Mouse (Mus musculus) erythroid progenitor cell, adult 5-6 weeks (primary cell): ENCODE measurements around the gene Hcn2. TPM values are rescaled to one million over a fixed set of nuclear protein-coding genes. Genes with fewer than 3 reads are reported as not detected.
A peak's percentile ranks its signal among the peaks of the same experiment; 100 is the strongest.

ENCODE experiments used
- ATAC-seq: replicated peaks from 2 replicates; pipeline ENCODE4 v1.8.0; 2016; ENCODE audit warnings: moderate number of reproducible peaks, mild to moderate bottlenecking, moderate TSS enrichment, inconsistent platforms; ENCODE audit not compliant: poor library complexity, low FRiP score, severe bottlenecking
- total RNA-seq, 2 experiments: library from RNA; stranded (forward) in 1 of 2; stranded (reverse) in 1 of 2; fragments of 150-400 nt in 1 of 2; fragments of 186-747, 209-891 nt in 1 of 2; gene quantifications; 2 replicates each; pipeline versions ENCODE4 v1.2.3 to v1.2.4; 2015 to 2017; ENCODE audit warnings: low replicate concordance in 2 of 2

The Hcn2 gene
- total RNA-seq (2015; ENCODE audit: low replicate concordance) (not detected in 2 replicates), total RNA-seq (2017; ENCODE audit: low replicate concordance) (not detected in 2 replicates)

- no peak for ATAC-seq
Measured at GRCm38 (mm10) chr10:79716254-79716987, at the start of gene Hcn2. Gene Hcn2 (plus strand): TSS chr10:79716634.

GRCm38 (mm10) chr10:79668076-79668475 is 48.4 kb upstream of the Hcn2 start:
- no peak for ATAC-seq

- peak; percentile 86 for ATAC-seq
Measured at GRCm38 (mm10) chr10:79668771-79669575, 47.5 kb upstream of the Hcn2 start, which contains the start of gene Tpgs1. Gene Tpgs1 (plus strand): TSS chr10:79669369.

GRCm38 (mm10) chr10:79669576-79670057 is 46.8 kb upstream of the Hcn2 start:
- ATAC-seq: peak; percentile 45

- ATAC-seq: no peak
Measured at GRCm38 (mm10) chr10:79670071-79670888, 46.2 kb upstream of the Hcn2 start.

GRCm38 (mm10) chr10:79671396-79672087 is 44.9 kb upstream of the Hcn2 start:
- no peak for ATAC-seq

GRCm38 (mm10) chr10:79672088-79672455 is 44.4 kb upstream of the Hcn2 start:
- no peak for ATAC-seq

- no peak for ATAC-seq
Measured at GRCm38 (mm10) chr10:79673054-79673453, 43.4 kb upstream of the Hcn2 start.

- no peak for ATAC-seq
Measured at GRCm38 (mm10) chr10:79675346-79676035, 40.9 kb upstream of the Hcn2 start.

- ATAC-seq: peak; percentile 11
Measured at GRCm38 (mm10) chr10:79680606-79681495, 35.6 kb upstream of the Hcn2 start.

GRCm38 (mm10) chr10:79681591-79682245 is 34.7 kb upstream of the Hcn2 start, which contains the start of gene Cdc34:
Gene Cdc34 (plus strand): TSS chr10:79682195.
- peak; percentile 85 for ATAC-seq

GRCm38 (mm10) chr10:79682551-79682915 is 33.9 kb upstream of the Hcn2 start:
- no peak for ATAC-seq

GRCm38 (mm10) chr10:79682916-79683582 is 33.4 kb upstream of the Hcn2 start:
- ATAC-seq: peak; percentile 38; the same call in 1 of the 2 replicates

- ATAC-seq: no peak
Measured at GRCm38 (mm10) chr10:79683726-79684640, 32.5 kb upstream of the Hcn2 start.

- no peak for ATAC-seq
Measured at GRCm38 (mm10) chr10:79684770-79685600, 31.4 kb upstream of the Hcn2 start.
